Mouse (Mus musculus) MEL (cell line): ENCODE data around the gene Nckap5l. TPM values are rescaled to one million over a fixed set of nuclear protein-coding genes. Genes with fewer than 3 reads are reported as not detected.

Experiments
- DNase-seq: peaks from one replicate; pipeline ENCODE4 v3.0.0; 2011; ENCODE audit warnings: low read depth, low spot score
- H3K27ac ChIP-seq: 2 replicates; pipeline ENCODE4 v1.5.1; 2012; ENCODE audit warnings: low read depth, mild to moderate bottlenecking, control low read depth, low read length, moderate library complexity; ENCODE audit not compliant: control insufficient read depth
- H3K27me3 ChIP-seq, 2 experiments: fragments of 150-350 bp in 1 of 2; sonication (generic) in 1 of 2; 2 replicates each; pipeline ENCODE4 v1.6.1; 2012; ENCODE audit warnings: low read length in 2 of 2, mild to moderate bottlenecking in 2 of 2, improper control_type of control experiment in 1 of 2, moderate library complexity in 1 of 2; ENCODE audit not compliant: insufficient read depth in 2 of 2, control insufficient read depth in 1 of 2
- H3K36me3 ChIP-seq, 2 experiments: 2 replicates each; pipeline ENCODE4 v1.6.1; 2012 to 2014; ENCODE audit warnings: low read length in 2 of 2, improper control_type of control experiment in 1 of 2, inconsistent platforms in 1 of 2, mild to moderate bottlenecking in 1 of 2; ENCODE audit not compliant: insufficient read depth in 2 of 2, control insufficient read depth in 1 of 2
- H3K4me1 ChIP-seq, 2 experiments: fragments of 150-350 bp in 1 of 2; sonication (generic) in 1 of 2; 2 replicates each; pipeline ENCODE4 v1.6.1; 2012; ENCODE audit warnings: low read length in 2 of 2, improper control_type of control experiment in 1 of 2, mild to moderate bottlenecking in 1 of 2; ENCODE audit not compliant: insufficient read depth in 2 of 2, control insufficient read depth in 1 of 2
- H3K4me3 ChIP-seq, 2 experiments: fragments of 150-350 bp in 1 of 2; sonication (generic) in 1 of 2; 2 replicates each; pipeline ENCODE4 v1.5.1; 2012; ENCODE audit warnings: low read depth in 2 of 2, low read length in 2 of 2, mild to moderate bottlenecking in 2 of 2, moderate library complexity in 2 of 2, control low read depth in 1 of 2, improper control_type of control experiment in 1 of 2; ENCODE audit not compliant: control insufficient read depth in 1 of 2, insufficient read depth in 1 of 2
- H3K79me2 ChIP-seq: 2 replicates; pipeline ENCODE4 v1.6.1; 2012; ENCODE audit warnings: mild to moderate bottlenecking, low read length, moderate library complexity; ENCODE audit not compliant: control insufficient read depth, poor library complexity, insufficient read depth
- H3K9ac ChIP-seq: 2 replicates; pipeline ENCODE4 v1.6.1; 2012; ENCODE audit warnings: low read depth, mild to moderate bottlenecking, control low read depth, low read length, moderate library complexity; ENCODE audit not compliant: control insufficient read depth, poor library complexity, severe bottlenecking
- H3K9me3 ChIP-seq: fragments of 150-350 bp; sonication (generic); replicated peaks from 2 replicates; pipeline ENCODE4 v1.6.1; 2012; ENCODE audit warnings: mild to moderate bottlenecking, low read length, improper control_type of control experiment, moderate library complexity; ENCODE audit not compliant: insufficient read depth
- CHD1 ChIP-seq: IDR thresholded peaks from 2 replicates; pipeline ENCODE4 v1.6.1; 2012; ENCODE audit warnings: low read depth, mild to moderate bottlenecking, inconsistent platforms, low read length, improper control_type of control experiment
- CHD2 ChIP-seq: IDR thresholded peaks from 2 replicates; pipeline ENCODE4 v1.6.1; 2011; ENCODE audit warnings: low read length, improper control_type of control experiment
- CTCF ChIP-seq, 3 experiments: IDR thresholded peaks in 2 of 3; conservative IDR thresholded peaks in 1 of 3; 2 replicates each; pipeline ENCODE4 v1.5.1; 2011 to 2012; ENCODE audit warnings: low read length in 3 of 3, low read depth in 2 of 3, mild to moderate bottlenecking in 2 of 3, improper control_type of control experiment in 1 of 3, inconsistent platforms in 1 of 3, mixed read lengths in 1 of 3, moderate library complexity in 1 of 3; ENCODE audit not compliant: control insufficient read depth in 1 of 3, insufficient read depth in 1 of 3, poor library complexity in 1 of 3, severe bottlenecking in 1 of 3
- EP300 ChIP-seq, 2 experiments: IDR thresholded peaks; 2 replicates each; pipeline ENCODE4 v1.6.1; 2011; ENCODE audit warnings: improper control_type of control experiment in 2 of 2, low read length in 2 of 2, low read depth in 1 of 2, mild to moderate bottlenecking in 1 of 2
- ETS1 ChIP-seq: IDR thresholded peaks from 2 replicates; pipeline ENCODE4 v1.6.1; 2012; ENCODE audit warnings: low read depth, mild to moderate bottlenecking, inconsistent platforms, low read length, improper control_type of control experiment, moderate library complexity
- GATA1 ChIP-seq: IDR thresholded peaks from 2 replicates; pipeline ENCODE4 v1.6.1; 2011; ENCODE audit warnings: low read depth, low read length, improper control_type of control experiment
- HCFC1 ChIP-seq: IDR thresholded peaks from 2 replicates; pipeline ENCODE4 v1.6.1; 2012; ENCODE audit warnings: low read depth, mild to moderate bottlenecking, inconsistent platforms, low read length, improper control_type of control experiment, moderate library complexity
- JUND ChIP-seq: IDR thresholded peaks from 2 replicates; pipeline ENCODE4 v1.6.1; 2011; ENCODE audit warnings: low read depth, mild to moderate bottlenecking, improper control_type of control experiment, low read length
- KAT2A ChIP-seq: conservative IDR thresholded peaks from 2 replicates; pipeline ENCODE4 v1.6.1; 2012; ENCODE audit warnings: low read depth, low read length, improper control_type of control experiment, inconsistent platforms
- MEF2A ChIP-seq: IDR thresholded peaks from 2 replicates; pipeline ENCODE4 v1.6.1; 2014; ENCODE audit warnings: low read depth, mild to moderate bottlenecking, inconsistent platforms, low read length, improper control_type of control experiment; ENCODE audit not compliant: poor library complexity, insufficient replicate concordance, severe bottlenecking; ENCODE audit errors: extremely low read depth
- MXI1 ChIP-seq: IDR thresholded peaks from 2 replicates; pipeline ENCODE4 v1.6.1; 2011; ENCODE audit warnings: mild to moderate bottlenecking, low read depth, low read length, improper control_type of control experiment
- MYB ChIP-seq: IDR thresholded peaks from 2 replicates; pipeline ENCODE4 v1.6.1; 2011; ENCODE audit warnings: mild to moderate bottlenecking, low read depth, low read length, improper control_type of control experiment
- NELFE ChIP-seq: IDR thresholded peaks from 2 replicates; pipeline ENCODE4 v1.6.1; 2011; ENCODE audit warnings: low read depth, low read length, improper control_type of control experiment
- POLR2AphosphoS2 ChIP-seq: IDR thresholded peaks from 2 replicates; pipeline ENCODE4 v1.6.1; 2011; ENCODE audit warnings: low read length, improper control_type of control experiment
- SIN3A ChIP-seq: IDR thresholded peaks from 2 replicates; pipeline ENCODE4 v1.6.1; 2012; ENCODE audit warnings: low read length, improper control_type of control experiment, inconsistent platforms
- SMC3 ChIP-seq: IDR thresholded peaks from 2 replicates; pipeline ENCODE4 v1.6.1; 2011; ENCODE audit warnings: low read depth, low read length, improper control_type of control experiment
- TAL1 ChIP-seq: IDR thresholded peaks from 2 replicates; pipeline ENCODE4 v1.6.1; 2012; ENCODE audit warnings: mild to moderate bottlenecking, inconsistent platforms, low read length, moderate library complexity, mixed read lengths
- TBP ChIP-seq: IDR thresholded peaks from 2 replicates; pipeline ENCODE4 v1.8.0; 2011; ENCODE audit warnings: low read depth, low read length, improper control_type of control experiment
- TCF12 ChIP-seq: IDR thresholded peaks from 2 replicates; pipeline ENCODE4 v1.6.1; 2014; ENCODE audit warnings: low read depth, mild to moderate bottlenecking, inconsistent platforms, low read length, improper control_type of control experiment, moderate library complexity
- USF2 ChIP-seq, 2 experiments: IDR thresholded peaks; 2 replicates each; pipeline ENCODE4 v1.6.1; 2011 to 2012; ENCODE audit warnings: improper control_type of control experiment in 2 of 2, low read length in 2 of 2, borderline replicate concordance in 1 of 2, inconsistent platforms in 1 of 2, low read depth in 1 of 2, mild to moderate bottlenecking in 1 of 2; ENCODE audit not compliant: insufficient read depth in 1 of 2
- ZC3H11A ChIP-seq: IDR thresholded peaks from 2 replicates; pipeline ENCODE4 v1.6.1; 2012; ENCODE audit warnings: low read depth, mild to moderate bottlenecking, inconsistent platforms, low read length, improper control_type of control experiment
- ZKSCAN1 ChIP-seq: IDR thresholded peaks from 2 replicates; pipeline ENCODE4 v1.6.1; 2012; ENCODE audit warnings: low read depth, mild to moderate bottlenecking, inconsistent platforms, low read length, improper control_type of control experiment, moderate library complexity
- ZMIZ1 ChIP-seq: IDR thresholded peaks from 2 replicates; pipeline ENCODE4 v1.6.1; 2012; ENCODE audit warnings: low read depth, mild to moderate bottlenecking, inconsistent platforms, low read length, improper control_type of control experiment, moderate library complexity
- ZNF384 ChIP-seq: IDR thresholded peaks from 2 replicates; pipeline ENCODE4 v1.6.1; 2012; ENCODE audit warnings: low read depth, mild to moderate bottlenecking, inconsistent platforms, low read length, improper control_type of control experiment
- polyA plus RNA-seq, 2 experiments: library from polyadenylated mRNA; stranded (reverse) in 1 of 2; unstranded in 1 of 2; fragments of >175 nt in 1 of 2; fragments of >200 nt in 1 of 2; gene quantifications; 2 replicates each; pipeline versions ENCODE4 v1.2.1 to v1.2.4; 2012; ENCODE audit warnings: low replicate concordance in 2 of 2, low read depth in 1 of 2; ENCODE audit not compliant: insufficient read length in 2 of 2, insufficient read depth in 1 of 2, missing spikeins in 1 of 2
- total RNA-seq: library from RNA; depleted of rRNA; stranded (reverse); fragments of 300-350 nt; gene quantifications from 2 replicates; pipeline ENCODE4 v1.2.3, GENCODE M21; 2012

Gene Nckap5l
- total and polyA plus RNA-seq, 3 experiments, result 2.5 to 14.1 TPM; not detected in 1

DNA sequence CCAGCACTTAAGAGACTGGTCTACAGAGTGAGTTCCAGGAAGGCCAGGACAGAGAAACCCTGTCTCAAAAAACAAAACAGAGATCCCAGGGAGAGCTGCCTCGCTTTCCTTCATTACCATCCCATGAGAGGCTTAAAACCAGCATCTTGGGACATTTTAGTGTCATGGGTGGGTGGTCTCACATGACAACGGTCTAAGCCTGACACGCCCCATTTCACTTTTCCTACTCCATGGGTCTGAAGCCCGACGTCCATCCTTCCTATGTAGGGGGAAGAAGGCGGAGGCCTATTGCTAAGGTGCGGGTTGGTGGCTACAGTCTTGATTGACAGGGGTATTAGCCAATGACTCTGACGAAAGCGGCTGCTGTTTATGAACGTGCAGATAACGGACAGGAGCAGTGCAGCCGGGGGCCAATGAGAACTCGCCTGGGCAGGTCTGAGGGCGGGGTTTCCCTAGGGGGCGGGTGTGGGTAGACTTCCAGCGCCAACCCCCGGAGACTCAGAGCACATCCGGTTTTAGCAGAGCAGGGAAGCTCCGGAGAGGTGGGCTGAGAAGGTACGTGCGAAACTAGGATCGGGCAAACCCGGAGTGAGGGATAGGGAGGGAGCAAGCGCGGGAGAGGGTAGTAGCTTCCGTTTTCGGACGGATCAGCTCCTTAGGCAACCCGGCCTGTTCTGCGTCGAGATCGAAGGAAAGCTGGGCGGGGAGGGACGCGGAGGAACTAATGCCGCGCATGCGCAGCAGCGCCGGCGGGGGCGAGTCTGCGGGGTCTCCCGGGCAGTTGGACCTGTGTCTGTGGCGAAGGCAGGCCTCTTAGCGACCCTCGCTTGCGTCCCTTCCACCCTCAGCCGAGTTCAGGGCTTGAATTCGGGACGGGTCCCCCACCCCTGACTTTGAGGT lies 64.8 kb downstream of the Nckap5l start, which contains the start of gene Tmbim6 (continued):
- TF ChIP-seq JUND (no peak; the same call in 1 of the 2 replicates), USF2 (IDR thresholded peaks at IDR 0.05; ENCODE audit: borderline replicate concordance in 1 of 2, insufficient read depth in 1 of 2, low read depth in 1 of 2, low read length in 2 of 2) (no peak), POLR2AphosphoS2 (peak; percentile 99), SIN3A (peak; percentile 97)

DNA sequence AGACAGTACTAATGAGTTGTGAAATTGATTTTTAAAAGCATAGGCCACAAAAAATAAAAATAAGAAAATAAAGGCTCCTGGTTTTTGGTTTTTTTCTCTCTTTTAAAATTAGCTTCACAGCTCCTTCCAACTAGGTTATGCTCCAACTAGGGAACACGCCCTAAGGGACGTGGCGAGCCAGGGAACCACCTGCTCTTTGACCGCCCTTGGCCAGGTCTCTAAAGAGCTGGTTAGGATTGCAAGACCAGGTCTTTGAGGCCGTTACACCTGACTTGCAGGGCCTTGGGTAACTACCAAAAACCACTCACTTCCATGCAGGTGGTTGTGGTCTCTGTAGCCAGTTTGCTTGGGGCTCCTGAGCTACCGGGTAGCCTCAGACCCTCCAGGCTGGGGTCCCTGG lies 65.6 kb downstream of the Nckap5l start:
- Histone ChIP-seq H3K4me1 (peaks cover 29 to 51% of the 10 kb centered on the region in 2 experiments), H3K79me2 (peaks cover 40% of the 10 kb centered on the region), H3K27ac (peak overlapping the region; percentile 4; the same call in 1 of the 2 replicates), H3K36me3 (peaks cover 0 to 53% of the 10 kb centered on the region in 2 experiments; a peak in 2 of 4 replicates), H3K9ac (peak overlapping the region; percentile 54), H3K27me3 (no peaks in the 10 kb centered on the region), H3K4me3 (peak overlapping the region; percentile 56 to 73), H3K9me3 (no peaks in the 10 kb centered on the region)
- DNase-seq, result peak; percentile 35
- TF ChIP-seq MYB (no peak), KAT2A (no peak)

DNA sequence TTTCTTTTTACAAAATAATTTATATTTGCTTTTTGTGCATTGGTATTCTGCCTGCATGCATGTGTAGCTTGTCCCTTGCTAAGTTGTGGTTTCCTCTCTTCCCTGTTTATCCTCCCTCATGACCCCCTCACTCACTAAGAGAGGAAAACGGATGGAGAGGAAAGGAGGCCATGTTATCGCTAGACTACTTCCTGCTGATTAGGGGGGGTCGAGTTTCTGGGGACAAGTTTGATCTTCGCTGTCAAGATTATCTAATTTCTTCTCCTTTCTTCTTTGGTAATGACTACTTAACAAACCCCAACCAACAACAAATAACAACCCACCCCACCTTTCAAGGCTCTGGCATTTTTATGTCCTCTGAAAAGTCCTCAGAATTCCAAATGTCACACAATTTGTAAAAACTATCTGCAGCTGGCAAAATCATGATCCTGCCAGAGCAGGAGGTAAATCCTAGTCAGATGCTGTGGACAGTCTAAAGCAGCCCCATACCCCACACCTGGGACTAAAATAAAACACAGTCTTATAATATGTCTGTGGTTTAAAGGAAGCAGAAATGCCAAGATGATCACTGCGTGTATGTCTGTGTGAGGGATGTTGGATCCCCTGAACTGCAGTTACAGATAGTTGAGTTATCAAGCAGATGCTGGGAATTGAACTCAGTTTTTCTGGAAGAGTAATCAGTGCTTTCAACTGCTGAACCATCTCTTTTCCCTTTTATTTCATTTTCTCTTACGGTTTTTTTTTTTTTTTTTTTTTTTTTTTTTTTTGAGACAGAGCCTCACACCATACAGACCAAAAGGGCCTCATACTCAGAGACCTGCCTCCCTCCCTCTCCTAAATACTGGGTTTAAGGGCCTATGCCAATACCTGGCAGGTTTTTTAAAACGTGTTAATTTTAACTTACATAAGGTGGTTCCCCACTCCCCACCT lies 66.8 kb downstream of the Nckap5l start:
- peak overlapping the region; percentile 7 to 12; a peak in 3 of 4 replicates for H3K4me3 ChIP-seq
- peak overlapping the region; percentile 41 for H3K9ac ChIP-seq
- no peaks in the 10 kb centered on the region for H3K9me3 ChIP-seq
- H3K79me2 ChIP-seq, result peaks cover 29% of the 10 kb centered on the region
- DNase-seq, result peak; percentile 65
- no peaks in the 10 kb centered on the region for H3K27me3 ChIP-seq
- H3K36me3 ChIP-seq, result peaks cover 0 to 42% of the 10 kb centered on the region in 2 experiments; a peak in 2 of 4 replicates
- H3K4me1 ChIP-seq, result peaks cover 19 to 40% of the 10 kb centered on the region in 2 experiments
- H3K27ac ChIP-seq, result peak overlapping the region; percentile 74
- TF ChIP-seq CTCF (IDR thresholded peaks at IDR 0.05 in 2 of 3, conservative IDR thresholded peaks at IDR 0.05 in 1 of 3; ENCODE audit: control insufficient read depth in 1 of 3, insufficient read depth in 1 of 3, low read depth in 2 of 3, low read length in 3 of 3, poor library complexity in 1 of 3, severe bottlenecking in 1 of 3) (no peak), MYB (no peak), GATA1 (peak; percentile 94), ETS1 (peak; percentile 62), MXI1 (no peak), HCFC1 (no peak), MEF2A (no peak), CHD2 (0 out of 2 replicates have a peak, but pooled peaks have one; percentile 28), POLR2AphosphoS2 (no peak), ZKSCAN1 (no peak), JUND (0 out of 2 replicates have a peak, but pooled peaks have one; percentile 21), EP300 (IDR thresholded peaks at IDR 0.05; ENCODE audit: low read depth in 1 of 2, low read length in 2 of 2) (peak; percentile 80 to 87), ZMIZ1 (no peak), CHD1 (peak; percentile 56; the same call in 1 of the 2 replicates), TBP (peak; percentile 41; the same call in 1 of the 2 replicates), ZNF384 (peak; percentile 80), ZC3H11A (no peak), NELFE (no peak; the same call in 1 of the 2 replicates), TCF12 (peak; percentile 26; the same call in 1 of the 2 replicates), SMC3 (no peak), SIN3A (peak; percentile 68; the same call in 1 of the 2 replicates), TAL1 (no peak)
